ENCODE assay signal across 30 mouse cellular contexts in the genomic region with DNA sequence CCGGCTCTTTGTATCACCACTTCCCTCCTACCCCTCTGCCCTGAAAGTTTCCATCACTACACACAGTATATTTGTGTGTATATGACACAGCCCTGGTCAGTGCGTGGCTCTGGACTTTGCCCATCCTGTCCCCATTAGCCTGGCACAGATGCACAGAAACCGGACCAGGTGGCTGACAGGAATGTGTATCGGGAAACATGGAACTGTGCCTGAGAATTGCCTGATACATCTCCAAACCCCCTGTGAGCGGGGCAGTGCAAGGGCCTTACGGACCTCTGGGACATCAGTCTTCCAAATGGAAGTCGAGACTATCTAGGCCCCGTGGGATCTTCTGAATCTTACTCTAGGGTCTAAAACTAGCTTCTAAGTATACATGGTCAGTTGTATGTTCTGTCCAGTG.
"Had no signal": no experiment of that assay in that cellular context is flagged by ENCODE, and none has a peak within 500 bp of the region (broad histone marks: within the 10 kb centered on the region; RNA-seq: fewer than 3 reads in every experiment).

No protein-coding gene starts in this region.

- H3K9me3 ChIP-seq: limb, embryonic 10.5 days; limb, embryonic 12.5 days; limb, embryonic 13.5 days; limb, embryonic 15.5 days; liver, embryonic 12.5 days; liver, embryonic 13.5 days; liver, embryonic 15.5 days; lung, embryonic 15.5 days; megakaryocyte, embryonic 14.5 days; midbrain, embryonic 12.5 days; midbrain, embryonic 13.5 days; midbrain, embryonic 15.5 days; neural tube, embryonic 12.5 days had no signal

- H3K27me3 ChIP-seq: limb, embryonic 12.5 days; limb, embryonic 13.5 days; limb, embryonic 15.5 days; liver, embryonic 12.5 days; liver, embryonic 13.5 days; liver, embryonic 15.5 days; lung, embryonic 15.5 days; megakaryocyte, embryonic 14.5 days; midbrain, embryonic 12.5 days; midbrain, embryonic 13.5 days; midbrain, embryonic 15.5 days; neural tube, embryonic 12.5 days had no signal

- H3K36me3 ChIP-seq: limb, embryonic 15.5 days; lung, embryonic 15.5 days had no signal

- H3K9ac ChIP-seq: limb, embryonic 12.5 days; limb, embryonic 13.5 days; limb, embryonic 15.5 days; liver, embryonic 12.5 days; liver, embryonic 13.5 days; liver, embryonic 14.5 days; liver, embryonic 15.5 days; liver, postnatal 0 days; lung, embryonic 14.5 days; lung, embryonic 15.5 days; midbrain, embryonic 12.5 days; midbrain, embryonic 13.5 days; midbrain, embryonic 15.5 days; neural tube, embryonic 12.5 days had no signal

- ATAC-seq: liver, embryonic 12.5 days; liver, postnatal 0 days; lung, postnatal 0 days; midbrain, embryonic 13.5 days; midbrain, embryonic 15.5 days; midbrain, embryonic 16.5 days had no signal

- H3K4me2 ChIP-seq: limb, embryonic 12.5 days; limb, embryonic 13.5 days; limb, embryonic 15.5 days; liver, embryonic 11.5 days; liver, embryonic 12.5 days; liver, embryonic 13.5 days; liver, embryonic 15.5 days; lung, embryonic 14.5 days; lung, embryonic 15.5 days; midbrain, embryonic 12.5 days; midbrain, embryonic 13.5 days; midbrain, embryonic 15.5 days; neural tube, embryonic 12.5 days had no signal

- DNase-seq: left cerebral cortex, postnatal 4 days; liver; liver, embryonic 13.5 days; liver, postnatal 0 days; lung, adult 18-20 months; lung, adult 2 months; lung, embryonic 14.5 days; lung, postnatal 10 days; lung, postnatal 14 days; lung, postnatal 36 days; lung, postnatal 4 days; midbrain, embryonic 14.5 days had no signal

- H3K4me3 ChIP-seq: limb, embryonic 10.5 days; limb, embryonic 12.5 days; limb, embryonic 13.5 days; limb, embryonic 15.5 days; liver, embryonic 12.5 days; liver, embryonic 13.5 days; liver, embryonic 15.5 days; lung, embryonic 15.5 days; megakaryocyte, embryonic 14.5 days; midbrain, embryonic 12.5 days; midbrain, embryonic 13.5 days; midbrain, embryonic 15.5 days; myocyte; neural tube, embryonic 12.5 days had no signal

- H3K4me1 ChIP-seq: limb, embryonic 13.5 days; limb, embryonic 15.5 days; liver, embryonic 12.5 days; liver, embryonic 13.5 days; liver, embryonic 15.5 days; lung, embryonic 15.5 days; midbrain, embryonic 12.5 days; midbrain, embryonic 13.5 days; midbrain, embryonic 15.5 days; neural tube, embryonic 12.5 days had no signal

- H3K27ac ChIP-seq: limb, embryonic 10.5 days; limb, embryonic 12.5 days; limb, embryonic 13.5 days; limb, embryonic 15.5 days; liver, embryonic 12.5 days; liver, embryonic 13.5 days; liver, embryonic 14.5 days; liver, embryonic 15.5 days; lung, embryonic 15.5 days; macrophage; midbrain, embryonic 12.5 days; midbrain, embryonic 13.5 days; midbrain, embryonic 15.5 days; neural tube, embryonic 12.5 days had no signal
